12 mouse cellular contexts compared by ENCODE assay signal in the genomic region with DNA sequence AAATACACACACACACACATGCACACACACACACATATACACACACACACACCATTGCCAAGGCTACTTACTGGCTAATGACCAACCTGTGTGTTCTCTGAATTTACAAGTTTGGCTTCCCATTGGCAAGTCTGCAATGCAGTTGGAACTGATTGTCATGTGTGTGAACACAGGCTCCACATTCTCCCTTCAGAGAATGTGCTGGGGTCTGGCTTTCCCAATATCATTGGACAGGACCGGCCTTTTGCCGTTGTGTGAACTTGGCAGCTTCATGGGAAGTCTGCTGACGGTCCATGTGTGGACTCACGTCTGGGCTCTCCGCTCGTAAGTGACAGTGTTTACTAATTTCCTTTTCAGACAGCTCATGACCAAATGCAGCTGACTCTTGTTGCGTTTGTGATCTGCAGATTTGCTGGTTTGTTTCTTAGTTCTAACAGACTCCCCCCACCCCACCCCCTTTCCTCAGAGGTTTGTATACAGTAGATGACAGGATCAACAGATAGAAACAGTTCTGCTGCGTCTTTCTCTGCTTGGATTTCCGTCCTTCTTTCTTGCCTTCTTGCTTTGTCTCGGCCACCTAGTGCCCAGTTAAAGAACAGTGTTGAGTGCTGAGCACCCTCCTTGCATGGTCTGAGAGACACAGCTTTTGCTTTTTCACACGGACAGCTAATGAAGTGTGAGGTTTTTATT.
DNase-seq lines count a peak whose midpoint lies in the region; ATAC-seq lines count a peak whose summit lies in the region.
"Had no signal": no experiment of that assay in that cellular context is flagged by ENCODE, and none has a peak within 500 bp of the region (broad histone marks: within the 10 kb centered on the region; RNA-seq: fewer than 3 reads in every experiment).

No protein-coding gene starts in this region.

- no peak overlapping the region for H3K4me3 ChIP-seq in midbrain, embryonic 13.5 days (replicated peaks)
- H3K4me3 ChIP-seq in midbrain, embryonic 14.5 days (replicated peaks; ENCODE audit: low read depth, low read length), result no peak overlapping the region
- no peak overlapping the region for H3K4me3 ChIP-seq in intestine, embryonic 14.5 days (ENCODE audit: low read depth, low read length)
- H3K4me3 ChIP-seq in stomach, embryonic 16.5 days (replicated peaks; ENCODE audit: low read length), result no peak overlapping the region
- H3K4me3 ChIP-seq: erythroblast, embryonic 14.5 days; liver, embryonic 13.5 days had no signal

- H3K36me3 ChIP-seq in midbrain, embryonic 13.5 days, result no peaks in the 10 kb centered on the region
- H3K36me3 ChIP-seq in midbrain, embryonic 14.5 days (ENCODE audit: control insufficient read depth, insufficient read depth, low read length), result no peaks in the 10 kb centered on the region
- H3K36me3 ChIP-seq in intestine, embryonic 14.5 days (ENCODE audit: control insufficient read depth, insufficient read depth, low read length), result no peaks in the 10 kb centered on the region
- no peaks in the 10 kb centered on the region for H3K36me3 ChIP-seq in stomach, embryonic 16.5 days (ENCODE audit: control insufficient read depth, insufficient read depth, low read length)
- H3K36me3 ChIP-seq: liver, embryonic 13.5 days had no signal

- H3K9ac ChIP-seq in midbrain, embryonic 13.5 days (replicated peaks), result 0 out of 2 replicates have a peak overlapping the region, but pooled peaks have one; percentile 23
- H3K9ac ChIP-seq in midbrain, embryonic 14.5 days (replicated peaks; ENCODE audit: low read length), result no peak overlapping the region
- H3K9ac ChIP-seq in intestine, embryonic 14.5 days (ENCODE audit: low read length), result no peak overlapping the region
- no peak overlapping the region for H3K9ac ChIP-seq in stomach, embryonic 16.5 days (ENCODE audit: low read length)
- H3K9ac ChIP-seq: liver, embryonic 13.5 days had no signal

- intact Hi-C loops in heart, postnatal 25 days (cut with DNase I), result loop anchor here (5.0 kb wide), 1 partner anchor 181 kb away; a partner anchor contains a TSS

- H3K27me3 ChIP-seq in midbrain, embryonic 13.5 days, result peaks cover 10% of the 10 kb centered on the region; the same call in 1 of the 2 replicates
- no peaks in the 10 kb centered on the region for H3K27me3 ChIP-seq in midbrain, embryonic 14.5 days (ENCODE audit: control insufficient read depth, insufficient read depth, low read length)
- no peaks in the 10 kb centered on the region for H3K27me3 ChIP-seq in intestine, embryonic 14.5 days (replicated peaks; ENCODE audit: control insufficient read depth, insufficient read depth, low read length)
- H3K27me3 ChIP-seq in stomach, embryonic 16.5 days (ENCODE audit: control insufficient read depth, insufficient read depth, low read length), result no peaks in the 10 kb centered on the region
- H3K27me3 ChIP-seq: liver, embryonic 13.5 days had no signal

- 75% methylated on average over 11 of the region's 11 CpGs for WGBS in midbrain, embryonic 13.5 days
- WGBS in midbrain, embryonic 14.5 days, result 79% methylated on average over 11 of the region's 11 CpGs
- 22% methylated on average over 11 of the region's 11 CpGs for WGBS in intestine, embryonic 14.5 days
- 24% methylated on average over 11 of the region's 11 CpGs for WGBS in stomach, embryonic 16.5 days

- H3K9me3 ChIP-seq in midbrain, embryonic 13.5 days, result no peaks in the 10 kb centered on the region
- H3K9me3 ChIP-seq in midbrain, embryonic 14.5 days (ENCODE audit: control insufficient read depth, low read length), result no peaks in the 10 kb centered on the region
- no peaks in the 10 kb centered on the region; the same call in 1 of the 2 replicates for H3K9me3 ChIP-seq in intestine, embryonic 14.5 days (ENCODE audit: control insufficient read depth, low read length)
- H3K9me3 ChIP-seq in stomach, embryonic 16.5 days (replicated peaks; ENCODE audit: control insufficient read depth, low read length), result no peaks in the 10 kb centered on the region
- H3K9me3 ChIP-seq: liver, embryonic 13.5 days had no signal

- no peak for ATAC-seq in midbrain, embryonic 13.5 days
- ATAC-seq in midbrain, embryonic 14.5 days (ENCODE audit: low FRiP score, low TSS enrichment), result no peak
- peak; percentile 51; the same call in 1 of the 2 replicates for ATAC-seq in intestine, embryonic 14.5 days (replicated peaks; ENCODE audit: low FRiP score, low TSS enrichment, low read depth)
- peak; percentile 62 for ATAC-seq in stomach, embryonic 16.5 days (ENCODE audit: insufficient read depth, low FRiP score)

- H3K4me2 ChIP-seq in midbrain, embryonic 13.5 days (replicated peaks), result no peak overlapping the region
- H3K4me2 ChIP-seq in midbrain, embryonic 14.5 days (ENCODE audit: low read length), result no peak overlapping the region
- no peak overlapping the region for H3K4me2 ChIP-seq in intestine, embryonic 14.5 days (ENCODE audit: low read length)
- H3K4me2 ChIP-seq in stomach, embryonic 16.5 days (ENCODE audit: low read depth, low read length), result no peak overlapping the region
- H3K4me2 ChIP-seq: liver, embryonic 13.5 days had no signal

- DNase-seq in heart, adult 18-20 months, result peak; percentile 54 to 64
- no peak for DNase-seq in heart, postnatal 25 days (ENCODE audit: low spot score)
- no peak for DNase-seq in midbrain, embryonic 14.5 days
- DNase-seq in intestine, embryonic 14.5 days (ENCODE audit: low spot score), result no peak
- DNase-seq in layer of hippocampus, postnatal 10 days (ENCODE audit: low spot score in 2 of 2), result no peak
- no peak for DNase-seq in embryo, embryonic 11 days
- DNase-seq: liver, embryonic 13.5 days; right cerebral cortex, postnatal 14 days; thymus, adult 18-20 months had no signal

- no peak overlapping the region for H3K27ac ChIP-seq in midbrain, embryonic 13.5 days
- no peak overlapping the region for H3K27ac ChIP-seq in midbrain, embryonic 14.5 days (replicated peaks; ENCODE audit: low read depth, low read length)
- peak overlapping the region; percentile 60 for H3K27ac ChIP-seq in intestine, embryonic 14.5 days (ENCODE audit: low read depth)
- H3K27ac ChIP-seq in stomach, embryonic 16.5 days (ENCODE audit: low read length), result peak overlapping the region; percentile 80
- H3K27ac ChIP-seq: liver, embryonic 13.5 days had no signal

- H3K4me1 ChIP-seq in midbrain, embryonic 13.5 days (replicated peaks), result peaks cover 9% of the 10 kb centered on the region; the same call in 1 of the 2 replicates
- H3K4me1 ChIP-seq in midbrain, embryonic 14.5 days (ENCODE audit: control insufficient read depth, insufficient read depth, low read length), result no peaks in the 10 kb centered on the region
- H3K4me1 ChIP-seq in intestine, embryonic 14.5 days (replicated peaks; ENCODE audit: control insufficient read depth, insufficient read depth, low read length), result peaks cover 45% of the 10 kb centered on the region
- peaks cover 32% of the 10 kb centered on the region for H3K4me1 ChIP-seq in stomach, embryonic 16.5 days (ENCODE audit: control insufficient read depth, insufficient read depth, low read length)
- H3K4me1 ChIP-seq: liver, embryonic 13.5 days had no signal

Comparison
In these comparisons a context has a peak if more than half of its experiments do, and no peak if none do; other contexts are left out.
1. DNase-seq: peak in heart, adult 18-20 months (2 of 2); none in heart, postnatal 25 days (single experiment), midbrain, embryonic 14.5 days (single experiment), intestine, embryonic 14.5 days (single experiment), layer of hippocampus, postnatal 10 days (0 of 2) and embryo, embryonic 11 days (single experiment).
2. ATAC-seq: peak in intestine, embryonic 14.5 days (single experiment) and stomach, embryonic 16.5 days (single experiment); none in midbrain, embryonic 13.5 days (single experiment) and midbrain, embryonic 14.5 days (single experiment).
3. H3K27ac ChIP-seq: peak in intestine, embryonic 14.5 days (single experiment) and stomach, embryonic 16.5 days (single experiment); none in midbrain, embryonic 13.5 days (single experiment) and midbrain, embryonic 14.5 days (single experiment).